Mouse (Mus musculus) erythroblast, embryonic 14.5 days (primary cell): Measurements from ENCODE around the gene Tes3-ps.

ENCODE experiments used
- GATA1 ChIP-seq: IDR thresholded peaks from 2 replicates; pipeline ENCODE4 v1.6.1; 2012; ENCODE audit warnings: low read length, inconsistent platforms, mixed read lengths
- TAL1 ChIP-seq: IDR thresholded peaks from 3 replicates; pipeline ENCODE4 v1.6.1; 2012; ENCODE audit warnings: low read length, inconsistent platforms, mixed read lengths

DNA sequence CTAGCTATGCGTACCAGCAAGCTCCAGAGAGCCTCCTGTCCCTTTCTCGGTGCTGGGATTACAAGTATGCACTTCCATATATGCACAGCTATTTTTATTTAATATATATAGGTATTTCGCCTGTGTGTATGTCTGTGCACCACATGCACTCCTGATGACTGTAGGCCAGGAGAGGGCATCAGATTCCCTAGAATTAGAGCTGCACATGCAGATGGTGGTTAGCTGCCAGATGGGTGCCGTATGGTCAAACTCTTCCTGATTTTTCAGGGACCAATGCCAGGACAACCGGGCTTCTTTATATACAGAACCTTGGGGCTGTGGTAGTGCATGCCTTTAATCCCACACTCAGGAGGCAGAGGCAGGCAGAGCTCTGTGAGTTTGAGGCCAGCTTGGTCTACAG is 24.1 kb upstream of the Tes3-ps start:
- no peak for TF ChIP-seq GATA1
- TF ChIP-seq TAL1 = no peak
